Mouse (Mus musculus) cerebellum, adult 2 months (tissue): ENCODE data around the gene Ngfr.

Experiments
- CTCF ChIP-seq: fragments of 200-500 bp; IDR thresholded peaks from 2 replicates; pipeline ENCODE4 v1.5.1; 2011; ENCODE audit warnings: low read depth, mild to moderate bottlenecking, control low read depth, low read length, moderate library complexity, borderline replicate concordance; ENCODE audit not compliant: insufficient read depth
- POLR2A ChIP-seq: fragments of 200-500 bp; IDR thresholded peaks from 2 replicates; pipeline ENCODE4 v1.6.1; 2011; ENCODE audit warnings: low read length, control low read depth, borderline replicate concordance; ENCODE audit not compliant: insufficient read depth

- TF ChIP-seq CTCF (no peak), POLR2A (no peak)
Observed at GRCm38 (mm10) chr11:95569908-95570307, 17.6 kb downstream of the Ngfr start.
